Mouse (Mus musculus) layer of hippocampus, adult 18-20 months (tissue): ENCODE results near the gene Gm29797. TPM values are rescaled to one million over a fixed set of nuclear protein-coding genes. Genes with fewer than 3 reads are reported as not detected.
A peak's percentile ranks its signal among the peaks of the same experiment; 100 is the strongest.

ENCODE experiments used
- DNase-seq, 2 experiments: peaks; one replicate each; pipeline ENCODE4 v3.0.0; 2022; ENCODE audit warnings: low spot score in 2 of 2
- total RNA-seq, 2 experiments: library from RNA; stranded (reverse); gene quantifications; 2 replicates each; pipeline ENCODE4 v1.2.3; 2021

Gm29797 gene
- total RNA-seq, 2 experiments from 2014 or later: 0.91 to 2.1 TPM

DNA sequence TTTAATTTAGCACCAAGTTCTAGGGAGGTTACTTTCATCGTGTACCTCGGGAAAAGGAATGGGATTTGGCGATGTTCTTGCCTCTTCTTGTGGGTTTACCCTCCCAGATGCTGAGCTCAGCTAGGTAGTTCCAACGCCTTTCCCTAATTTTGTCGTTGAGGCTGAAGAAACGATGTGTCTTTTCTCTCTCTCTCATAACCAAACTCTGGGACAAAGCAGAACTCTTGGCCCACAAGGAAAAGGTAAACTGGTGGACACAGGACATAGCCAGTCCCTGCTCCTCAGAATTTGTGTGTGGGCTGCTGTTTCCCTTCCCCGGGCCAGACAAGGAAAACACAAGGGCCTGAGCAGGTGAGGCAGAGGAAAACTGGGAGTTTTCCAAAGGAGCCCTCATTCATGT lies 15.2 kb downstream of the Gm29797 start:
- DNase-seq: no peak

DNA sequence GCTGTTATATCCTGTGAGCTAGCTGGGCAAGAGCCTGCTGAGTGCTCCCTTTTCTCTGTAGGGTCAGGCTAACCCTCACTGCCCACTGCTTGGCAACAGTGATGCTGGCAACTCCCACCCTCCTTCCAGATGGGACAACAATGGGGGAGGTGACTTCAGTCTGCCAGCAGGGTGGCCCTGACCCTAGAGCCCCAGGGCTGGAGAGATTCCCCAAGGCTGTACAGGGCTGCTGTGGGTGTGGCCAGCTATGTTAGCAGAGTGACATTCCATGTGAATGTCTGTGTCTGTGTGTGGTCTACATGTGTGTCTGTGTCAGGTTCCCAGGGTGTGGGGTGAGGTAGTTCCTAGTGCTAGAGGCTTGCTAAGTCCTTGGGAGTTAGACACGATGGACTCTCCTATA lies 16.7 kb downstream of the Gm29797 start:
- no peak for DNase-seq

- no peak for DNase-seq
Measured at GRCm38 (mm10) chr2:181674934-181675333, 18.1 kb downstream of the Gm29797 start.

DNA sequence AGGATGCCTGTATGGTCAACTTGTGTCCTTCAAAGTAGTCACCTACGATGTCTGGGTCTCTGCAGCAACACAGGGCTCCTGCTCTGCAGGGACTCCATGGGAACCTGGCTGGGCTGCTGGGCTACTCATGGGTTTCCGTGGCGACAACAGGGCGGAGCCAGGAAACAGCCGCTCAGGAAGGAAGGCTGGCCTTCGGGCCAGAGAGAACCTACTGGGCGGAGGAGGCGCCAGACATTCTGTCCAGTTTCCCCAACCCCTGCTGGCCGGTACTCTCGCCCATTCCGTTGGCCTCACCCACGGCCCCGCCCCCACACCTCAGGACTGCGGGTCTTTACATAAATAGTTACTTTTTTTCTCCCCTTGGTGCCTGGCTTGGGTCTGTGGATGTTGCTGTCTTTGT lies 18.6 kb downstream of the Gm29797 start:
- DNase-seq: peak in 1 of 2 experiments; percentile 54

DNA sequence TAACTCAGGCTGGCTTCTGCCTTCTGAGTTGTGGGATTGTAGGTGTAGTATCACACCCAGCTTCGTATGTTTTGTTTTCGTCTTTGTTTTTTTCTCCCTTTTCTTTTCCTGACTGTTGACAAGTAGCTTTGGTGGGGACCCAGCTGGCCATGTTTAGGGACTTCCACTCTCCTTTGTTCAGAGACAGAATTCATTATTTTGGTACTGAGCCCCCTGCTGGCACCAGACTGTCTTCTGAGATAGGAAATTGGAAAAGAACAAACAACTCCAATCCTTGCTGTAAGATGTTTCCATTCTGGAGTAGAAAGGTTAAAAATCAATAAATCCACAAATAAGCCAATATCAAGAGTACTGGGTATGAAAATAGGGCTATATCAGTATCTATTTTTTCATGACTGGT lies 19.6 kb downstream of the Gm29797 start:
- DNase-seq: no peak

- peak in 1 of 2 experiments; percentile 50 for DNase-seq
Measured at GRCm38 (mm10) chr2:181677096-181677754, 20.4 kb downstream of the Gm29797 start.

GRCm38 (mm10) chr2:181677755-181678098 lies 20.9 kb downstream of the Gm29797 start:
- DNase-seq: no peak

DNA sequence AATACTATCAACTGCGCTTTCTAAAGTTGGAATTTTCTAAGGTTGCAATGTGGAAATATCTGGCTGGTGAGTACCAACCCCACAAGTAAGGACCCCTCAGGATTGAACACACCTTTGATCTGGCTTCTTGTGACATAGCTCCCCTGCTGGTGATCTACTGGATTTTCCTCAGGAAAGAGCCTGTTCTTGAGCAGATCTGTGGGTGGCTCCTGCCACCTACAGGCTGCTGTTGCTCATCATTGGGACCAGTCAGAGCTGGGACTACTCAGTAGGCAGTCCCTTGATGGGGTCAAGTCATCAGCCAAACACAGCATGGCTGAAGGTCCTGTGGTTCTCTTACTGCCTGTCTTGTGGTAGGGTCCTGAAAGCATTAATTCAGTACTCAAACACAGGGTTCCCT lies 21.9 kb downstream of the Gm29797 start:
- DNase-seq: peak; percentile 76 to 88

DNA sequence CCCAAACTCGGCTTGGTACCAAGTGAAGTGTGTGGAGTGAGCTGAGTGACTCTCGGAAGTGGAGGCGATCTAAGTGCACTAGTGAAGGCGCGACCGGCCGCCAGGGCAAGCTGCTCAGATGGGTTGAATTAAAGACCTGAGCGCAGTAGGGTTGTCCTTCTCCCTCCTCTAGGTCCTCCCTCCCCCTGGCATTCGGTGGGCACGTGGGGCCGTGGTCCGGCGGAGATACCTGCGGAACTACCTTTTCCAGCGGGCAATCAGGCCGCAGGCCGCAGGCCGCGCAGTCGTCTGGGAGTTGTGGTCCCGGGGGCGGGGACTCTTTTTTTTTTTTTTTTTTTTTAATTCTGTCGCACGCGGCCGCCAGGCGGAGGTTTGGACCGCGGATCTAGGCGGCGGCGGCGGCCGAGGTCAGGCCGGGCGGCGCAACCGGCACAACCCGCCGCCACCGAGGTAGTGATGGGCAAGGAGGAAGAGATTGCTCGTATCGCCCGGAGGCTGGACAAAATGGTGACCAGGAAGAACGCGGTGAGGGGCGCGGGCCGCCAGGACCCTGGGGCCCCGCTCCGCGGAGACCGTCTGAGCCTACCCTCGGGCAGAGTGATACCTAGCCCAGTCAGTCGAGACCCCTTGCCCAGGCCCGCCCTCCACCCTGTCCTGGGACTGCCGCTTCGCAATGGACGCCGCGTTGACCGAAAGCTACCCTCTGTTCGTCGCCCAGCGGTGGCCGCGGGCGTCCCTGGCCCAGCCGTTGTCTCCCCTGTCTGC lies 23.3 kb downstream of the Gm29797 start, which contains the start of gene Tcea2:
Tcea2 (plus strand) TSS at position 360 of the 765 bp plus-strand sequence.
- DNase-seq: peak; percentile 58 to 72

DNA sequence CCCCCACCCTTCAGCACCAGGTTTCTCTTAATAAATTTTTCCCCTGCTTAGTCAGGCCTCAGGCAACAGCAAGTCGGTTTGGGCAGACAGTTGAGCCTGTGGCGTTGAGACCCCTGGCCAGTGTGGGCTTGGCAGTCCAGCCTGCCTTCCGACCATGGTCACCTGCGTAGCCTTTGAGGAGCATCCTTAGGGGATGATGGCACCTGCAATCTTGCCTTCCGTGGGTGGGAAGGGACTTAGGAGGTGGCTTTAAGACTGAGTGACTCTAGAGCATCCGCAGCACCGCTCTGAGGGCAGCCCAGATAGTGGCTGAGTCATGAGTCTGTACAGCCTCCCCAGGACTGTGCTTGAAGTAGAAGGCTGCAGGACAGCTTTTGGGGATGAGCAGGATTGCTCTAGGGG lies 23.9 kb downstream of the Gm29797 start:
- DNase-seq: peak in 1 of 2 experiments; percentile 46

DNA sequence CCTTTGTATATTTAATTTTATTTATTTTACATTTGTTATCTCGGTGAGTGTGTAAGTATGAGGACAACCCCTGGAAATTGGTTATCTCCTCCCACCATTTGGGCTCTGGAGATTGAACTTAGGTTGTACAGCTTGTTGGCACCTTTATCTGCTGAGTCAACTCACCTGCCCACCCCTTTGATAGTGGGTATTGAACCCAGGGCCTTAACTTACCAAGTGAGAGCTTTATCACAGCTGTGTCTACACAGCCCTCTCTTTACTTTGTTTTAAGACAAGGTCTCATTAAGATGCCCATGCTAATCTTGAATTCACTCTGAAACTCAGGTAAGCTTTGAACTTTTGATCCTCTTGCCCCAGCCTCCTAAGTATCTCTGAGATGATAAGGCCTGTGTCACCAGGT lies 25.1 kb downstream of the Gm29797 start:
- DNase-seq: no peak

DNA sequence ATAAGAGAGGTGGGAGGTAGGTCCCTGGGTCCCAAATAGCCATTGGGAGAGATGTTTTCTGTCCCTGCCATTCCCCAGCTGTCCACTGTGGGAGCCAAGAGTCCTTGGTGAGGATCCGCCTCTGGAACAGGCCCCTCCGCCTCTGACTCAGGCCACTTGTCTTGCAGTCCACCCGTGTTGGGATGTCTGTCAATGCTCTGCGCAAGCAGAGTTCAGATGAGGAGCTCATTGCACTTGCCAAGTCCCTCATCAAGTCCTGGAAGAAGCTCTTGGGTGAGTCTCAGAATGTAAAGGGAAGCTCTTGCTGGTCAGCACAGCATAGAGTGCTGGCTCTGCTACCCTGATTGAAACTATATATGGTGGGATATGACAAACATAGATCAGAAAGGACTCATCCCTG lies 26.5 kb downstream of the Gm29797 start:
- no peak for DNase-seq

GRCm38 (mm10) chr2:181684713-181685112 lies 27.9 kb downstream of the Gm29797 start:
- DNase-seq: no peak

DNA sequence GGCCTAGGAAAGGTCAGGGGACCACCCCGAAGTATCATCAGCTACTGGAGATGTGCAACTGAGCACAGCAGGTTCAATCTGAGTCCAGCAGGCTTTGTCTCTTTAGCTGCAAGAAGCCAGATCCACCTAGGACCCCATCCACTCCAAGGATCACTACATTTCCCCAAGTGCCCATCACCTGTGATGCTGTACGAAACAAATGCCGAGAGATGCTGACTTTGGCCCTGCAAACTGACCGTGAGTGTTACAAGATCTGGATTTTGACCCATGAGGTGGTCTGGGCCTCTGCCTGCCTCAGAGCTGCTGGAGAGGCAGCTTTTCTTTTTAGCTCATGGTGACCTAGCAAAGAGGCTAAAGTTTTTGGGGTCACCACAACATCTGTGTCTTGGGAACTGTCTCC lies 28.9 kb downstream of the Gm29797 start:
- DNase-seq: no peak

GRCm38 (mm10) chr2:181687586-181687985 lies 30.8 kb downstream of the Gm29797 start:
- no peak for DNase-seq

GRCm38 (mm10) chr2:181689466-181690160 lies 32.8 kb downstream of the Gm29797 start:
- DNase-seq: no peak

DNA sequence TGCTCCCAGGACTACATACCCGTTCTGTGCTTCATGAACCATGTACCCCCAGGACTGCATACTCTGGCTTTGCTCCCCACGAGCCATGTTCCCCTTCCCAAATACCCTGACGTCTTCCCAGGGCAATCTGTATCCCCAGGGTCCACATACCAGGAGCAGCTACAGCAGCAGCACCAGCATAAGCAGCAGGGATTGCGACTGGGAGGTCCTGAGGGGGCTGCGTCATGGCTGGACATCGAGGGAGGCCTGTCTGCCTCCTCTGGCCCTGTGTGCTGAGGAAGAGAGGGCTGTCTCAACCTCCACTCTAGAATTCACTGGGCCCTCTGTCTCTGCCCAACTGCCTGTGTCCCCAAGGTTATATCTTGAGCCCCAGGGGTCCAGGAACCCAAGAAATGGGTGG lies 34.2 kb downstream of the Gm29797 start:
- no peak for DNase-seq

GRCm38 (mm10) chr2:181691571-181691970 lies 34.7 kb downstream of the Gm29797 start:
- no peak for DNase-seq

GRCm38 (mm10) chr2:181692304-181692703 lies 35.5 kb downstream of the Gm29797 start:
- DNase-seq: no peak

- DNase-seq: peak; percentile 79 to 82
Measured at GRCm38 (mm10) chr2:181693339-181694280, 36.8 kb downstream of the Gm29797 start, which contains the start of gene Rgs19. Gene Rgs19 (minus strand): TSS chr2:181693977.

- DNase-seq: no peak
Measured at GRCm38 (mm10) chr2:181694581-181694980, 37.7 kb downstream of the Gm29797 start.
